Mouse (Mus musculus): Measurements from ENCODE around the gene Dnase1l3. TPM values are rescaled to one million over a fixed set of nuclear protein-coding genes. Genes with fewer than 3 reads are reported as not detected.

Gene Dnase1l3
- total and polyA plus RNA-seq, 3 experiments: 0.07 to 0.57 TPM; not detected in 1

DNA sequence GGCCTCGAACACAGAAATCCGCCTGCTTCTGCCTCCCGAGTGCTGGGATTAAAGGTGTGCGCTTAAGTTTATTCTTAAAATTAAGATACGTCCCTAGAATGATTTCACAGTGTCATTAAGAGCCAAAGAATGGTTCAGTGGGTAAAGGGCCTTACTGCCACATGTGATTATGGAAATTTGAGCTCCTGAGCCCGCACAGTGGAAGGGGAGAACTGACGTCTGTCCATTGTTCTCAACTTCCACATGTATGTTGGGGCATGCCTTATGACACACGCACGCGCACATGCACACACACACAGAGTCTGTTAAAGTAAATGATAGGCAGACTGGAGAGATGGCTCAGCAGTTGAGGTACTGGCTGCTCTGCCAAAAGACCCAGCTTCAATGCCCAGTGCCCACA lies 30.6 kb upstream of the Dnase1l3 start:
- Histone ChIP-seq H3K4me1 (ENCODE audit: control insufficient read depth, insufficient read depth, low read length) (peaks cover 2% of the 10 kb centered on the region), H3K27ac (no peak overlapping the region), H3K9ac (ENCODE audit: low read depth, low read length) (no peak overlapping the region), H3K36me3 (ENCODE audit: control insufficient read depth, insufficient read depth, low read length) (peaks cover 2% of the 10 kb centered on the region; the same call in 1 of the 2 replicates), H3K27me3 (ENCODE audit: control insufficient read depth, insufficient read depth, low read length) (no peaks in the 10 kb centered on the region), H3K79me2 (replicated peaks; ENCODE audit: control insufficient read depth, insufficient read depth, low read length) (peaks cover 2% of the 10 kb centered on the region; the same call in 1 of the 2 replicates), H3K4me3 (no peak overlapping the region)
- intact Hi-C loops (cut with DNase I): no loop called here
- DNase-seq: no peak
- 95% methylated on average over 10 of the region's 10 CpGs for WGBS
- TF ChIP-seq EP300 (IDR thresholded peaks at IDR 0.05; ENCODE audit: insufficient read depth, low read depth, low read length) (no peak), POLR2A (IDR thresholded peaks at IDR 0.05; ENCODE audit: insufficient read depth, low read depth, low read length) (no peak), CTCF (IDR thresholded peaks at IDR 0.05) (no peak)

DNA sequence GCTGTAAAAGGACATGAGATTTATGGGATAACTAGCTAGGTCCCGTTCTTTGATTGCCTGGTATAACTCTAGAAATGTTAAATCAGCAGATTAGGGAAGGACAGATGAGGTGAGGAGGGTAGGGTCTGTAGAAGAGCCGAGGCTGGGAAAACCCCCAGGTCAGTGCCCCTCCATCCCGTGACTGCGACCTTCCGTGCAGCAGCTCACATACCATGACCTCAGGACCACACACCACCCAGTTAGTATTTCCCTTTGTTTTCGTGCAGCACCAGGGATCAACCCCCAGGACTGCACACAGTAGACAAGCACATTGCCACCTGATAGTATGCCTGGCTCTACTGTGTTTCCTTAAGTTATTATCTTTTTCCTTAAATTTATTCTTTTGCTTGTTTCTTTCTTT lies 30.1 kb upstream of the Dnase1l3 start:
- peaks cover 2% of the 10 kb centered on the region; the same call in 1 of the 2 replicates for H3K36me3 ChIP-seq (ENCODE audit: control insufficient read depth, insufficient read depth, low read length)
- H3K27ac ChIP-seq: no peak overlapping the region
- H3K4me1 ChIP-seq (ENCODE audit: control insufficient read depth, insufficient read depth, low read length): peaks cover 2% of the 10 kb centered on the region
- no peak for TF ChIP-seq POLR2A (IDR thresholded peaks at IDR 0.05; ENCODE audit: insufficient read depth, low read depth, low read length)
- no peak for TF ChIP-seq CTCF (IDR thresholded peaks at IDR 0.05)
- TF ChIP-seq EP300 (IDR thresholded peaks at IDR 0.05; ENCODE audit: insufficient read depth, low read depth, low read length): no peak
- H3K9ac ChIP-seq (ENCODE audit: low read depth, low read length): no peak overlapping the region
- H3K79me2 ChIP-seq (replicated peaks; ENCODE audit: control insufficient read depth, insufficient read depth, low read length): peaks cover 2% of the 10 kb centered on the region; the same call in 1 of the 2 replicates
- no peaks in the 10 kb centered on the region for H3K27me3 ChIP-seq (ENCODE audit: control insufficient read depth, insufficient read depth, low read length)
- no peak overlapping the region for H3K4me3 ChIP-seq
- WGBS: 71% methylated on average over 6 of the region's 6 CpGs
- peak in 1 of 2 experiments; percentile 13 for DNase-seq
- intact Hi-C loops (cut with DNase I): no loop called here

DNA sequence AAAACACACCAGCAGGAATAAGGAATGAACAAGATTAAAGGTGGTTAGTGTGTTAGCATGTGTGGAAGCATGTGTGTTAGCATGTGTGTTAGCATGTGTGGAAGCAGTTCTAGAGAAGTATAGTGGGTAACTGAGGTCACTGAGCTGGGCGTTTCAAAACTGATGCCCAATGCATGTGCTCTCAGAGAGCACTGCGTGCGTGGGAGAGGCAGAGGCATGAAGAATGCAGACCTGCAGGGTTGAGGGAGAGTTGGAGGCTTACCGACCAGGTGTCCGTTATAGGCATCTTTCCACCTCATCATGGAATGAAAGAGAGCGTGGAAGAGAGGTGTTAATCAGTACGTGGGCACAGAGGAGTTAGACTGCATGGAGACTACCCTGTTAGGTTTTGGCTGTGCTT lies 26.2 kb upstream of the Dnase1l3 start:
- no peak overlapping the region for H3K4me3 ChIP-seq
- no peak for TF ChIP-seq POLR2A (IDR thresholded peaks at IDR 0.05; ENCODE audit: insufficient read depth, low read depth, low read length)
- TF ChIP-seq CTCF (IDR thresholded peaks at IDR 0.05): no peak
- TF ChIP-seq EP300 (IDR thresholded peaks at IDR 0.05; ENCODE audit: insufficient read depth, low read depth, low read length): no peak
- peaks cover 2% of the 10 kb centered on the region for H3K79me2 ChIP-seq (replicated peaks; ENCODE audit: control insufficient read depth, insufficient read depth, low read length)
- no peaks in the 10 kb centered on the region for H3K27me3 ChIP-seq (ENCODE audit: control insufficient read depth, insufficient read depth, low read length)
- no peak overlapping the region for H3K27ac ChIP-seq
- DNase-seq: peak in 1 of 2 experiments; percentile 11
- peaks cover 6% of the 10 kb centered on the region for H3K4me1 ChIP-seq (ENCODE audit: control insufficient read depth, insufficient read depth, low read length)
- H3K9ac ChIP-seq (ENCODE audit: low read depth, low read length): no peak overlapping the region
- no peaks in the 10 kb centered on the region for H3K36me3 ChIP-seq (ENCODE audit: control insufficient read depth, insufficient read depth, low read length)
- intact Hi-C loops (cut with DNase I): no loop called here
- WGBS: 88% methylated on average over 7 of the region's 7 CpGs

DNA sequence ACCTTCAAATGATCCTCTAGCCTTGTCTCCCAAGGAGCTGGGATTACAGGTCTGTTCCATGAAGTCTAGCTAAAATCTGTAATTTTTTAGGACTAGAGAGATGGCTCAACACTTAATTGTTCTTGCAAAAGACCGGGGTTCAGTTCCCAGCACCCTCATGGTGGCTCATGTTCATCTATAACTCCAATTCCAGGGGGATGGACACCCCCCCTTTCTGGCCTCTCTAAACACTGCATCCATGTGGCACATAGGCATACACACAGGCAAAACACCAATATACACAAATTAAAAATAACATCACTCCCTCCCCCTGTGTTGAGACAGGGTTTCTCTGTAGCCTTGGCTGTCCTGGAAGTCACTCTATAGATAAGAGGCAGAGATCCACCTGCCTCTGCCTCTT lies 25.6 kb upstream of the Dnase1l3 start:
- Histone ChIP-seq H3K27me3 (ENCODE audit: control insufficient read depth, insufficient read depth, low read length) (no peaks in the 10 kb centered on the region), H3K4me3 (no peak overlapping the region), H3K27ac (no peak overlapping the region), H3K4me1 (ENCODE audit: control insufficient read depth, insufficient read depth, low read length) (peaks cover 6% of the 10 kb centered on the region), H3K9ac (ENCODE audit: low read depth, low read length) (no peak overlapping the region), H3K79me2 (replicated peaks; ENCODE audit: control insufficient read depth, insufficient read depth, low read length) (peaks cover 2% of the 10 kb centered on the region), H3K36me3 (ENCODE audit: control insufficient read depth, insufficient read depth, low read length) (no peaks in the 10 kb centered on the region)
- no peak for DNase-seq
- TF ChIP-seq POLR2A (IDR thresholded peaks at IDR 0.05; ENCODE audit: insufficient read depth, low read depth, low read length) (no peak), CTCF (IDR thresholded peaks at IDR 0.05) (no peak), EP300 (IDR thresholded peaks at IDR 0.05; ENCODE audit: insufficient read depth, low read depth, low read length) (no peak)
- 95% methylated on average over 1 of the region's 1 CpGs for WGBS
- intact Hi-C loops (cut with DNase I): no loop called here

DNA sequence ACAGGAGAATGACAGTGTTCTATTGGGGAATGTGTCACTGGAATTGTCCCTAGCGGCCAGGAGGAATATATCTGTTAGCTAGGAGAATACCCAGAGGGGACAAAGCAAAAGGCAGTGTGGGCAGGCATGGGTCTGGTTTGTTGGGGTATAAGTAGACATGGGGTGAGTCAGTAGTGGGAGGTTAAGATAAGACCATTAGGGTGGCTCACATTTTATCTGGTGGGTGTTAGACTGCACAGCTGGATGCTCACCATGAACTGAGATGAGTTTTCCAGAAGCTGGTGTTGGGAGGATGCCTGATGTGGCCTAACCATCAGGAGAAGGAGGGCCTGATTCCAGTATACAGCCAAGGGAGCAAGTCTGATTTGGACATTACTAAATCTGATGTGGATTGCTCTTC lies 22.6 kb upstream of the Dnase1l3 start:
- TF ChIP-seq POLR2A (IDR thresholded peaks at IDR 0.05; ENCODE audit: insufficient read depth, low read depth, low read length) (no peak), EP300 (IDR thresholded peaks at IDR 0.05; ENCODE audit: insufficient read depth, low read depth, low read length) (no peak), CTCF (IDR thresholded peaks at IDR 0.05) (no peak)
- Histone ChIP-seq H3K9ac (ENCODE audit: low read depth, low read length) (no peak overlapping the region), H3K36me3 (ENCODE audit: control insufficient read depth, insufficient read depth, low read length) (no peaks in the 10 kb centered on the region), H3K4me3 (no peak overlapping the region), H3K4me1 (ENCODE audit: control insufficient read depth, insufficient read depth, low read length) (peaks cover 5% of the 10 kb centered on the region; the same call in 1 of the 2 replicates), H3K27ac (no peak overlapping the region; the same call in 1 of the 2 replicates), H3K27me3 (ENCODE audit: control insufficient read depth, insufficient read depth, low read length) (no peaks in the 10 kb centered on the region), H3K79me2 (replicated peaks; ENCODE audit: control insufficient read depth, insufficient read depth, low read length) (peaks cover 2% of the 10 kb centered on the region)
- WGBS: 50% methylated on average over 1 of the region's 1 CpGs
- DNase-seq: no peak
- intact Hi-C loops (cut with DNase I): no loop called here

DNA sequence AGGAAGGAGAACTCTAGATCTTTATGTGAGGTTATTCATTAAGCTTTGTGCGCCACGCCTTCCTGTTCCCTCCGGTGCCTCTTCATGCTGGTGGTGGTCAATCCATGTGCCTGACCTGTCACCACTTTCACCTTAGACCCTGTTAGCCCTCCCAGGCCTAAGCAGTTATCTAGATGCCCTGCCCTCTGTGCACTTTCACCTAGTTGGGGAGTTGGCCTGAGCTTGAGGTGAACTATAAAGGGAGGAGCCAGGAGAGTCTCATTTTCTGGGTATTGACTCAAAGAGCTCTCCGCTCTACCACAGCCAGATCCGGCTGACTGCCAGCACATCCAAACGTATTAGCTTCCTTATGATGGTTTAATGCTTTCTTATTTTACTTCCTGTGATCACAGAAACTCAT lies 21.9 kb upstream of the Dnase1l3 start:
- DNase-seq: no peak
- TF ChIP-seq POLR2A (IDR thresholded peaks at IDR 0.05; ENCODE audit: insufficient read depth, low read depth, low read length): no peak
- no peak for TF ChIP-seq CTCF (IDR thresholded peaks at IDR 0.05)
- TF ChIP-seq EP300 (IDR thresholded peaks at IDR 0.05; ENCODE audit: insufficient read depth, low read depth, low read length): no peak
- 60% methylated on average over 6 of the region's 6 CpGs for WGBS
- H3K36me3 ChIP-seq (ENCODE audit: control insufficient read depth, insufficient read depth, low read length): no peaks in the 10 kb centered on the region
- H3K9ac ChIP-seq (ENCODE audit: low read depth, low read length): no peak overlapping the region
- H3K79me2 ChIP-seq (replicated peaks; ENCODE audit: control insufficient read depth, insufficient read depth, low read length): peaks cover 2% of the 10 kb centered on the region
- peak overlapping the region; percentile 9; the same call in 1 of the 2 replicates for H3K27ac ChIP-seq
- H3K27me3 ChIP-seq (ENCODE audit: control insufficient read depth, insufficient read depth, low read length): no peaks in the 10 kb centered on the region
- peaks cover 5% of the 10 kb centered on the region; the same call in 1 of the 2 replicates for H3K4me1 ChIP-seq (ENCODE audit: control insufficient read depth, insufficient read depth, low read length)
- no peak overlapping the region for H3K4me3 ChIP-seq
- intact Hi-C loops (cut with DNase I): no loop called here
